Mouse (Mus musculus): ENCODE results near the gene Nsmce3. TPM values are rescaled to one million over a fixed set of nuclear protein-coding genes. Genes with fewer than 3 reads are reported as not detected.

Gene Nsmce3
- 6.2 TPM for polyA plus RNA-seq (2014; fragmentation: Illumina TruSeq; extraction: RNeasy Lipid Tissue Mini Kit (QIAGEN cat#74804); ENCODE audit: low read depth, low replicate concordance)

GRCm38 (mm10) chr7:64872743-64873241 is at the start of gene Nsmce3:
Gene Nsmce3, minus strand, starts transcription at chr7:64872997.

